Mouse (Mus musculus): Measurements from ENCODE around the gene Cd164l2.

DNA sequence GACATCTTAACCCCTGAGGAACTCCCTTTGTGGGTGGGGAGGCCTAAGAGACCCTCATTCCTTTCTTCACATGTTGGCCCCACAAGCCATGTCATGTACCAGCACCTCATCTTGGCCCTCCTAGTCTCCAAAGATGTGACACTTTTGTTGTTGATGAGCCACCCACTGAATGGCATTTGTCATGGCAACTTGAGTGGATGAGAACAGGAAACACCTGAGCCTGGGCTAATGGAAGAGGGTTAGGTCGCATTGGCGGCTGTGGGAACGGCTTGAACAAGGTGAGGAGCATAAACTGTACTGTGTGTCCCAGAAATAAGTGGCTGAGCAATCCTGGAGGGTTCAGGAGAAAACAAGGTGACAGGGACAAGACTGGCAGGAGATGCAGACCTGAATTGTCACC is 57.0 kb downstream of the Cd164l2 start:
- TF ChIP-seq CTCF (IDR thresholded peaks at IDR 0.05; ENCODE audit: low read depth, low read length) (no peak), POLR2A (IDR thresholded peaks at IDR 0.05; ENCODE audit: insufficient read depth, low read length) (no peak)

Data from ES-Bruce4 (cell line).